Mouse (Mus musculus) myocyte (in vitro differentiated cells): ENCODE data around the gene Klhl7. TPM values are rescaled to one million over a fixed set of nuclear protein-coding genes. Genes with fewer than 3 reads are reported as not detected.
"Not testable (repeated sequence)": the region's sequence is repeated elsewhere in the genome, so short reads cannot be mapped to it uniquely, and the experiment has no call there.

ENCODE experiments used
- H3K27me3 ChIP-seq: one replicate; pipeline ENCODE4 v1.6.1; 2011; ENCODE audit not compliant: control insufficient read depth, insufficient read depth, insufficient read length
- H3K36me3 ChIP-seq: one replicate; pipeline ENCODE4 v1.6.1; 2011; ENCODE audit not compliant: control insufficient read depth, insufficient read depth
- H3K4me2 ChIP-seq: one replicate; pipeline ENCODE4 v1.6.1; 2011; ENCODE audit warnings: low read depth, control low read depth
- H3K4me3 ChIP-seq: one replicate; pipeline ENCODE4 v1.5.1; 2011; ENCODE audit warnings: mild to moderate bottlenecking, control low read depth, moderate library complexity
- H3K79me2 ChIP-seq: one replicate; pipeline ENCODE4 v1.6.1; 2011; ENCODE audit not compliant: control insufficient read depth, insufficient read depth
- H3ac ChIP-seq: one replicate; pipeline ENCODE4 v1.6.1; 2011; ENCODE audit not compliant: control insufficient read depth, insufficient read length
- CEBPB ChIP-seq: IDR thresholded peaks from 2 replicates; pipeline ENCODE4 v1.6.1; 2011; ENCODE audit warnings: mild to moderate bottlenecking, moderate library complexity; ENCODE audit not compliant: poor library complexity, insufficient read depth, severe bottlenecking
- E2F4 ChIP-seq: IDR thresholded peaks from one replicate; pipeline ENCODE4 v1.6.1; 2011; ENCODE audit warnings: mild to moderate bottlenecking, control low read depth, moderate library complexity; ENCODE audit not compliant: insufficient read depth
- MAX ChIP-seq: IDR thresholded peaks from one replicate; pipeline ENCODE4 v1.6.1; 2011; ENCODE audit warnings: low read depth, mild to moderate bottlenecking, control low read depth
- MYOD1 ChIP-seq, 3 experiments: IDR thresholded peaks; one replicate each; pipeline ENCODE4 v1.6.1; 2011; ENCODE audit warnings: control low read depth in 2 of 3, low read depth in 2 of 3, mild to moderate bottlenecking in 2 of 3, moderate library complexity in 1 of 3; ENCODE audit not compliant: insufficient read length in 2 of 3, control insufficient read depth in 1 of 3
- MYOG ChIP-seq, 3 experiments: IDR thresholded peaks; one replicate each; pipeline ENCODE4 v1.6.1; 2011; ENCODE audit warnings: control low read depth in 2 of 3, low read depth in 2 of 3, mild to moderate bottlenecking in 2 of 3; ENCODE audit not compliant: insufficient read length in 2 of 3, control insufficient read depth in 1 of 3, insufficient read depth in 1 of 3
- POLR2A ChIP-seq: IDR thresholded peaks from one replicate; pipeline ENCODE4 v1.6.1; 2011; ENCODE audit warnings: low read depth, mild to moderate bottlenecking, control low read depth, moderate library complexity; ENCODE audit not compliant: insufficient read length
- POLR2AphosphoS2 ChIP-seq: IDR thresholded peaks from one replicate; pipeline ENCODE4 v1.6.1; 2011; ENCODE audit warnings: low read depth, control low read depth; ENCODE audit not compliant: insufficient read length
- REST ChIP-seq: IDR thresholded peaks from one replicate; pipeline ENCODE4 v1.6.1; 2011; ENCODE audit warnings: mild to moderate bottlenecking, control low read depth, moderate library complexity; ENCODE audit not compliant: insufficient read depth, insufficient read length
- SRF ChIP-seq: IDR thresholded peaks from one replicate; pipeline ENCODE4 v1.6.1; 2011; ENCODE audit warnings: low read depth; ENCODE audit not compliant: control insufficient read depth, insufficient read length
- TCF12 ChIP-seq: IDR thresholded peaks from one replicate; pipeline ENCODE4 v1.6.1; 2011; ENCODE audit warnings: mild to moderate bottlenecking, control low read depth; ENCODE audit not compliant: poor library complexity, insufficient read depth, severe bottlenecking
- TCF3 ChIP-seq: IDR thresholded peaks from one replicate; pipeline ENCODE4 v1.6.1; 2011; ENCODE audit warnings: low read depth, control low read depth; ENCODE audit not compliant: insufficient read length
- USF1 ChIP-seq: IDR thresholded peaks from one replicate; pipeline ENCODE4 v1.6.1; 2011; ENCODE audit warnings: low read depth, mild to moderate bottlenecking, control low read depth, moderate library complexity
- polyA plus RNA-seq: library from polyadenylated mRNA; unstranded; fragments of >200 nt; fragmentation: generic; extraction: Trizol; gene quantifications from one replicate; pipeline ENCODE4 v1.2.1, GENCODE M21; 2012; ENCODE audit warnings: missing spikeins

Klhl7 gene
- polyA plus RNA-seq, 1 experiment: 6.8 TPM

DNA sequence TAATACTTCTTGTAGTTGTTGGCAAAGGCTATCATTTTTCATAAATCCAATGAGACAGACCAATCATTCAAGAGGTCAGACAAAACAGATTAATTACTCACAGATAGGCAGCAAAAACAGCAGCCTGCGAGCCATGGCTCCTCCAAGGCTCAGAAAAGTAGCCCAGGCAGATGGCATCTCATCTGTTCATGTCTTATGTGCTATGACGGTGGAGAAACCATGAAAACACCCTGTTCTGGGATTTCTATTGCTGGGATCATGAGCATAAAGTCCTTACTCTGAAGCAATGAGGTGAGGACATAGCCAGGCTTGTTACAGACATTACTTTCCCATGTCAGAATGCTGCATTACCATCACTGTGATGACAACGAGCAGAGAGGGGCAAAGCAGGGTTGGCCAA, 7.9 kb upstream of the Klhl7 start:
- TF ChIP-seq POLR2AphosphoS2: no peak
- TF ChIP-seq POLR2A: no peak
- no peak for TF ChIP-seq E2F4
- no peak for TF ChIP-seq REST
- no peak for TF ChIP-seq MYOG (IDR thresholded peaks at IDR 0.05; ENCODE audit: control insufficient read depth in 1 of 3, insufficient read depth in 1 of 3, insufficient read length in 2 of 3, low read depth in 2 of 3)
- no peak for TF ChIP-seq SRF
- Histone ChIP-seq H3ac (no peak overlapping the region), H3K79me2 (no peaks in the 10 kb centered on the region)

DNA sequence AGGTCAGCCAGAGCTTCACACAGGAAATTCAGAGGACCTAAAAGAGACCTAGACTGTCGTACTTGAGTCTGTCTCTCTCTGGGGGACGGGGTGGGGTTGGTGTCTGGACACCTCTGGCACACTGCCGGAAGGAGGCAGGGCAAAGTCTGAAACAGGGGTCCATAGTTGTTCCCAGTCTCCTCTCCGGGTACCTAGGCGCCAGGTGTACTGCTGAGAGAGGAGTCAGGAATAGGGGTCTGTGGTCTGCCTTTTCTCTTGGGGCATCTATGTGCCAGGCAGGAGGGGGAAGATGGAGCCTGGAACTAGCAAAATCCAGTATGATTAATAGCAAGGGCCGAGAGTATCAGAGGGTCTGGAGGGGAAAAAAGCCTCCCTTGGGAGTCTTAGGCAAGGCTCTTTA, 5.0 kb upstream of the Klhl7 start:
- no peaks in the 10 kb centered on the region for H3K79me2 ChIP-seq
- no peak overlapping the region for H3K4me2 ChIP-seq
- TF ChIP-seq MAX (no peak), SRF (no peak), CEBPB (no peak), MYOG (IDR thresholded peaks at IDR 0.05; ENCODE audit: control insufficient read depth in 1 of 3, insufficient read depth in 1 of 3, insufficient read length in 2 of 3, low read depth in 2 of 3) (no peak), POLR2AphosphoS2 (no peak), POLR2A (no peak), TCF12 (no peak), E2F4 (no peak), REST (no peak), USF1 (no peak), TCF3 (no peak)
- no peaks in the 10 kb centered on the region for H3K36me3 ChIP-seq
- H3K27me3 ChIP-seq: peaks cover 32% of the 10 kb centered on the region
- H3ac ChIP-seq: no peak overlapping the region
- no peak overlapping the region for H3K4me3 ChIP-seq

More for the DNA sequence above, 7.9 kb upstream of the Klhl7 start:
- Histone ChIP-seq H3K4me2 (no peak overlapping the region), H3K4me3 (no peak overlapping the region), H3K36me3 (no peaks in the 10 kb centered on the region), H3K27me3 (peaks cover 30% of the 10 kb centered on the region)

DNA sequence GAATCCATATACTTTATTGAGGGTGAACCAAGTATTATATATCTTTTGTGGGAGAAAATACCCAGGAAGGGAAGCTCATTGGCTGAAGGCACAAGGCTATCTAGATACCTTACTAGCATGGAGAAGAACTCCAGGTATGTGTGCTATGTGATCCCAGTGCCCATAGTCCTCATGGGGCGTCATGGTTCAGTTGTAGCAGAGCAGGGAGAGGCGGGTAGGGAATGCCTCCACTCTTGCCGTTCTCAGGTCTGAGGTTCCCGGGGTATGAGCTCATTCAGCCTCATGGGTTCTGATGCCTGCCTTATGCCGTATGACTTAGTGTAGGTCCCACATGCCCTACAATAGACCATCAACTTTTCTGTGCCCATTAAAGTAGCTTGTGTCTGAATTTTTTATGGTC, 4.5 kb upstream of the Klhl7 start:
- peaks cover 32% of the 10 kb centered on the region for H3K27me3 ChIP-seq
- no peak overlapping the region for H3K4me3 ChIP-seq
- no peak overlapping the region for H3K4me2 ChIP-seq
- no peak overlapping the region for H3ac ChIP-seq
- no peaks in the 10 kb centered on the region for H3K36me3 ChIP-seq
- TF ChIP-seq MAX: no peak
- TF ChIP-seq SRF: no peak
- TF ChIP-seq POLR2AphosphoS2: no peak
- no peak for TF ChIP-seq POLR2A
- TF ChIP-seq CEBPB: no peak
- no peak for TF ChIP-seq MYOD1 (IDR thresholded peaks at IDR 0.05; ENCODE audit: control insufficient read depth in 1 of 3, insufficient read length in 2 of 3, low read depth in 2 of 3)
- TF ChIP-seq USF1: no peak
- TF ChIP-seq REST: no peak
- TF ChIP-seq TCF12: no peak
- H3K79me2 ChIP-seq: no peaks in the 10 kb centered on the region

DNA sequence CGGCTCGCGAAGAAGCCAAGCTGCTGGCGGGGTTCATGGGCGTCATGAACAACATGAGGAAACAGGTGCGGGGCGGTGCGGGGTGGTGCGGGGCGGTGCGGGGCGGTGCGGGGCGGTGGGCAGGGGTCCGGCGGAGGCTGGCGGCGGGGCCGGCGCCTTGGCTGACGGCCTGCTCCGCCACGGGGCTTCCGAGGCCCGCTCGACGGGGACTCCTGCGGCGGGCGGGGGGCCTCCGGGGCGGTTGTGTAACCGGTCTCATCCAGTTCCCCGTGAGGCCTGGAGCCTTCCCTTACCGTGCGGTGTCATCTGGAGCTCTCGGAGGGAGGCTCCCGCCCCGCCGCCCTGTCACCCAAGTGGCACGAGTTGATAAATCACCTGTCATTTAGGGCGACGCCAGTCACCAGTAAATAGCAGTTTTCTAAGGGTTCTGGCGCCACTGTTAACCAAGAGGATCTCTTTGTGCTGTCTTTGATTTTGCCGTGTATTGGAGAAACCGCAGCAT, 456 bp downstream of the Klhl7 start:
- no peak for TF ChIP-seq USF1
- TF ChIP-seq E2F4: no peak
- no peak for TF ChIP-seq POLR2A
- no peak for TF ChIP-seq CEBPB
- TF ChIP-seq MYOG (IDR thresholded peaks at IDR 0.05; ENCODE audit: control insufficient read depth in 1 of 3, insufficient read depth in 1 of 3, insufficient read length in 2 of 3, low read depth in 2 of 3): no peak
- TF ChIP-seq REST: no peak
- no peak for TF ChIP-seq TCF3
- no peak for TF ChIP-seq MAX
- H3K4me2 ChIP-seq: peak overlapping the region; percentile 82
- peak overlapping the region; percentile 87 for H3ac ChIP-seq
- no peaks in the 10 kb centered on the region for H3K36me3 ChIP-seq
- H3K27me3 ChIP-seq: peaks cover 5% of the 10 kb centered on the region
- no peaks in the 10 kb centered on the region for H3K79me2 ChIP-seq
- H3K4me3 ChIP-seq: peak overlapping the region; percentile 57

DNA sequence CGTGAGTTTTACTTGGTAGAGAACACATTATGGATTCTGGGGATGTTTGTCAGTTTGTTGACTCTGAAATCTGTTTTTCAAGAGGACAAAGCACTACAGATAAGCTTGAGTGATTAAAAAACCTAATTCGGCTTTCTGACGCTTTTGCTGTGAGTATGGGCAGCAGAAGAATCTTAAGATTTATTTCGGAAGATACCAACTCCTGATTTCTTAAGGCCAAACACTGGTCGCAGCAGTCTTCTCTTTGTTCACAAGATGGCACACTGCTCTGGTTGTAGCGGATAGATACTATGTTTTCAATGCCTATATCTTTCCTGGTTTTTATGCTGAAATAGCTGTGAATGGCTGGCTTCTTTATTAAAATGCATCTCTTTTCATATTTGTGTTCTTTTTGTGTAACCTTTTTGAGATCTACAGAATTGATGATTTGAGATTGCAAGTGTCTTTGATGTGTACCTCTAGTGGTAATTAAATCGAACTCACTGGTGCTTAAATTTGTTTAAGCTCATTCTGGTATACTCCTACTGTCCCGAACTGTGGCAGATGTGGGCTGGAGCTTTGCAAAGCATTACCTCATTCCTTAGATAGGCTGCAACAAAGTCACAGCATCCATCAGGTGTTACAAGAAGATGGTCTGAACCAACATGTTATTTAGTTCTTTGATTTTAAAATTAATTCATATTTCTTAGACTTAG, 1.2 kb downstream of the Klhl7 start:
- H3K27me3 ChIP-seq: peaks cover 5% of the 10 kb centered on the region
- H3K4me3 ChIP-seq: peak overlapping the region; percentile 57
- H3ac ChIP-seq: peak overlapping the region; percentile 87
- TF ChIP-seq MYOD1 (IDR thresholded peaks at IDR 0.05; ENCODE audit: control insufficient read depth in 1 of 3, insufficient read length in 2 of 3, low read depth in 2 of 3) (no peak), TCF12 (no peak), POLR2AphosphoS2 (no peak), MAX (no peak), TCF3 (no peak), USF1 (no peak), SRF (no peak), REST (no peak), POLR2A (no peak), CEBPB (no peak), MYOG (IDR thresholded peaks at IDR 0.05; ENCODE audit: control insufficient read depth in 1 of 3, insufficient read depth in 1 of 3, insufficient read length in 2 of 3, low read depth in 2 of 3) (no peak)
- H3K36me3 ChIP-seq: no peaks in the 10 kb centered on the region
- H3K4me2 ChIP-seq: peak overlapping the region; percentile 82
- no peaks in the 10 kb centered on the region for H3K79me2 ChIP-seq

DNA sequence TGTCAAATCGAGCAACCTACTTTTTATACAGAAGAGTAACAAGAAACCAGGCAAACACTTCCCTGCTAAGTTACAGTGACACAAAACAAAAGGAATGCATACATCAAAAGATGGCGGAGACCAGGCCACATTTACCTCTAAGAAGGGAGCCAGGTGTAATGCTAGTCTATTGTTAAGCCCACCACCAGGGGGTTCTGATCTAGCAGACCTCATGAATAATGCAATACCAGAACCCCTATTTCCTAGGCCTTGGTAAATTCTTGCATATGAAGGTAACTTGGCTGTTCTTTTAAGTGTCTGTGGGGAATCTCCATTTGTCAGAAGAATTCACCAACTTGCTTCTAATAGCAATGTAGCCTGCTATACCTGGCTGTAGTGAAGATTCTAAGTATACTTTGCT, 2.8 kb downstream of the Klhl7 start:
- not testable (repeated sequence) for H3K27me3 ChIP-seq, H3ac ChIP-seq, H3K79me2 ChIP-seq, H3K4me2 ChIP-seq, H3K36me3 ChIP-seq, H3K4me3 ChIP-seq
